ENCODE assay signal across 1 mouse cellular context in the genomic region with DNA sequence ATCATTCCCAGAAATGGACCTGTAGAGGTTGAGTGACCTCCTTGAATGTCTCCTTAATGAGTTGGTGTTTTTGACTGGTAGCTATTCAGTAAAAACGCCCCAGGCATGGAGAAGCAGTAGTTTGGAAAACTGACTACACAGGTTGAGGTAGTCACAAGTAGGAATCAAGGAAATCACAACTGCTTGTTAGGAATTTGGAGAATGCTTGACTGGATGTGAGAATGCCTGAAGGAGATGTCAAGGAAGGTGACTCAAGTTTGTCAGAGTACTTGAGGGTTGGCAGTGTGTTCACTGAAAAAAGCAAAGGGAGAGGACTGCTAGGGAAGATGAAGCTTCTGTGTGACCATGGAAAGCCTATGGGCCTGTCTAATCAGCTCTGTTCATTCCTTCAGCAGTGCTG.
TF ChIP-seq lines count a peak whose summit lies in the region.

No protein-coding gene starts in this region.

TF ChIP-seq in CH12.LX, 34 proteins besides CTCF, POLR2A, EP300 and RAD21 (continued from another document):
- TF ChIP-seq POLR2AphosphoS2 (IDR thresholded peaks at IDR 0.05; ENCODE audit: low read depth, low read length) = no peak; the same call in 1 of the 2 replicates
- TF ChIP-seq KAT2A (IDR thresholded peaks at IDR 0.05; ENCODE audit: insufficient replicate concordance, low read length) = no peak
- TF ChIP-seq MAX (IDR thresholded peaks at IDR 0.05; ENCODE audit: low read length) = no peak
- no peak for TF ChIP-seq NELFE (IDR thresholded peaks at IDR 0.05; ENCODE audit: low read depth, low read length)
- no peak for TF ChIP-seq NRF1 (IDR thresholded peaks at IDR 0.05; ENCODE audit: low read depth, low read length)
